Mouse (Mus musculus) neural tube, embryonic 10.5 days (tissue): Measurements from ENCODE around the gene Bpifb2.
"Not testable (repeated sequence)": the region's sequence is repeated elsewhere in the genome, so short reads cannot be mapped to it uniquely, and the experiment has no call there.

Experiments used
- DNase-seq: peaks from one replicate; pipeline ENCODE4 v3.0.0-alpha.2; 2017; ENCODE audit warnings: low spot score; ENCODE audit errors: extremely low spot score

The Bpifb2 gene

DNA sequence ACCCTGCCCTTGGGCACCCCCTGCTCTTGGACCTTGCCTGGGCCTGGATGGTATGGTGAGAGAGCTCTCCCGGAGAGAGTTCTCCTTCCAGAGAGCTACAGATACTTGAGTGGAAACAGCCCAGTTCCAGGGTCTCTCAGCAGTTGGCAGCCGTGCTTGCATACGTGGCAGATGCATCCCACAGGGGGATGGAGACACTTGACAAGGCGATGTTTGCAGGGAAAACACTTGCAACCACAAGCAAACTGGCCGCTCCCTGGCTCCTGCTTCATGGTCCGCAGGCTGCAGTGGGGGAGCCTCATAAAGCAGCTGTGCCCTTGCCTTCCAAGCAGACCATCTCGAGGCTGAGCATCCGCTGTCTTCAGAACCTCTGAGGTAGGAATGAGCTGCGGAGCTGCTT is at the start of gene Bpifb2:
Bpifb2 (plus strand) TSS at position 301 of the 400 bp plus-strand sequence.
- no peak for DNase-seq

DNA sequence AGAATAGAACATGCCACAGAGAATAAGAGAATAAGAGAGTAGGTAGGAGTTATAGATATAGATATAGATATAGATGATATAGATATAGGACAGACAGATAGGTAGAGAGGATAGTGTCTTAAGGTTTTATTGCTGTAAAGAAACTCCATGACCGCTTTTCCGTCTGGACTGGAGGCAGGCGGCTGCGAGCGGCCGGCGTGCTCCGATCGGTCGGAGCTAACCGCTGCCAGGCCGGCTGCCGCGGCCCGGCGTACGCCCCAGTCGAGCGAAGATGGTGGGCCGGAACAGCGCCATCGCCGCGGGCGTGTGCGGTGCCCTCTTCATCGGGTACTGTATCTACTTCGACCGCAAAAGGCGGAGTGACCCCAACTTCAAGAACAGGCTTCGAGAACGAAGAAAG is 48.9 kb upstream of the Bpifb2 start:
- not testable (repeated sequence) for DNase-seq

DNA sequence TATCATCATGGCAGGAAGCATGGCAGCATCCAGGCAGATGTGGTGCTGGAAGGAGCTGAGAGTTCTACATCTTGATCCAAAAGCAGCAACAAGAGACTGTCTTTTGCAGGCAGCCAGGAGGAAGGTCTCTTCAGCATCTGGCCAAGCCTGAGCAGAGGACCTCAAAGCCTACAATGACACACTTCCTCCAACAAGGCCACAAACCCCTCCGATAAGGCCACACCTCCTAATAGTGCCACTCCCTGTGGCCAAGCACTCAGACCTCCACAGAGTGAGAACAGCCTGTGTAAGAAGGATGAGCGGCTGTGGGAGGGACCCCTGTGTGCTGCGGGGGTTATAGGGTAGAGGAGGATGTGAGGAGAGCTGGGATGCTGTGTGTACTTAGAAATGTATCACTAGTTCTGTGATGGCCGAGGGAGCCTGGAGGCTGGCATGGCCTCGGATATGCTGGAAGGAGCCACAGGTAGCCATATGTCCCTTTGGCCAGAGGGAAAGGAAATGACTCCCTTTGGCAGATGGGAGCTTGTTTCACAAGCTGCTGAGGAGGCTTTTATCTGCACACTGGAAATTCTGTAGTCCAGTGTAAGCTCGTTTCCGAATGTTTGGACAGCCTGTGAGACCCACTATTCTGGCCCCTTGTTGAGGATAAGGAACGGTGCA is 47.5 kb upstream of the Bpifb2 start:
- DNase-seq, result no peak

DNA sequence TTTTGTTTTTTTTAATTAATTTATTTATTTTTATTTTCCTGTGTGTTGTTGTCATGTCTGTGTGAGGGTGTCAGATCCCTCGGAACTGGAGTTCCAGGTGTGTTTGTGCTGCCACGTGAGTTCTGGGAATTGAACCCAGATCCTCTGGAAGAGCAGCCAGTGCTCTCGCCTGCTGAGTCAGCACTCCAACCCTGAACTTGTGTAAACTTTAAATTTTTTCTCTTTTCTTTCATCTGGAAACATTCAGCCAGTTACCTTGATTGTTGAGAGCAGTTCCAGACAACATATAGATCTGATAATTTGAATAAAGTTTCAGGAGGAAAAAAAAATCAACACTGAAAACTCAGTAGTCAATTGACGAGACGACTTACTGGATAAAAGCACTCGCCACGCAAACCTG is 46.1 kb upstream of the Bpifb2 start:
- no peak for DNase-seq

DNA sequence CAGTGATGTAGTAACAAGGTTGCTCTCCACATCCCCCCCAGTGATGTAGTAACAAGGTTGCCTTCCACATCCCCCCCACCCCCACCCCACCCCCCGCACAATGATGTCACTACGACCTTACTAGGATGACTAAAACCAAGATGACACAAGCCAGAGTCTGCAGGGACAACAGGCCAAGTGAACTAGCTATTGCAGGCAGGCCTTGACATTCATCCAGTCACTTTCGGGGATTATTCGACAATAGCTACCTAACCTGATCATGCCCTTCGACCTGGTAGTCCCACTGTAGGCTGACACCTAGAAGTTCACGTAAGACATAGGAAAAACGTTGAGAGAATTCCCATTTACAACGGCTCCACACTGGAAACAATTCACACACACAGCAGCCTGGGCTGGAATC is 41.6 kb upstream of the Bpifb2 start:
- no peak for DNase-seq

DNA sequence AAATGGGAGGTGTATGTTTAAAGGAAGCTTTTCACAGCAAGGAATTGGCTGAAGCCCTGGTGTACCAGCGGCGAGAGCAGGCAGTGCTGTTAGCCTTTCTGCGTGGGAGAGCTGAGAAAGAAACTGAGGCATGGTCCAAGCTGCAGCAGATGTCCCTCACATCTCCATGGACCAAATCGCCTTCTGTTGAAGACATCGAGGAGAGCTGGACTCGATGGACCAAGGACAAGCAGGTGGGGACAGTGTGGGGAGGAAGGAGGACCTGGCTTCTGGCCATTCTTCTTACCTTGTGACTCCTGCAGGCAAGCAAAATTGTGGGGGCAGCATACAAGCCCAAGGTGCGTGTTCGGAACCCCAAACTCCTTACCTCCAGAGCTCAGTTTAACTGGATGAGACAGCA is 32.0 kb upstream of the Bpifb2 start:
- DNase-seq, result no peak

DNA sequence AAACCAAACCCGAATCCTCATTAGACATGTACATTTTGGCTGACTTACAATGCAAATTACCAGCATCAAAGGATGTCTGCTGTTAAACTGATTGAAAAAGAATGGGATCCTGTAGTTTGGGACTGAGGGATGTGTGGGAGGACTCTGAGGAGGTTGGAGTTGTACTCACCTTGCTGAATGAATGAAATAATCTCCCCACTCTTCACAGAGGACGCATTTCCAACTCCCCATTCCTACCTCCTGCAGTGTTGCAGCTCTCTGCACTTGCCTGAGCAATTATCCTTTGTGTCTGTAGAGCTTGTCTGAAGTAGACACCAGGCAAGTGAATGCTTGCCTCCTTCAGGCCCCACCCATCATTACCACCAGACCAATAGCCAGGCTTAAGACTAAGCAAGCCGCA is 26.5 kb upstream of the Bpifb2 start:
- no peak for DNase-seq

DNA sequence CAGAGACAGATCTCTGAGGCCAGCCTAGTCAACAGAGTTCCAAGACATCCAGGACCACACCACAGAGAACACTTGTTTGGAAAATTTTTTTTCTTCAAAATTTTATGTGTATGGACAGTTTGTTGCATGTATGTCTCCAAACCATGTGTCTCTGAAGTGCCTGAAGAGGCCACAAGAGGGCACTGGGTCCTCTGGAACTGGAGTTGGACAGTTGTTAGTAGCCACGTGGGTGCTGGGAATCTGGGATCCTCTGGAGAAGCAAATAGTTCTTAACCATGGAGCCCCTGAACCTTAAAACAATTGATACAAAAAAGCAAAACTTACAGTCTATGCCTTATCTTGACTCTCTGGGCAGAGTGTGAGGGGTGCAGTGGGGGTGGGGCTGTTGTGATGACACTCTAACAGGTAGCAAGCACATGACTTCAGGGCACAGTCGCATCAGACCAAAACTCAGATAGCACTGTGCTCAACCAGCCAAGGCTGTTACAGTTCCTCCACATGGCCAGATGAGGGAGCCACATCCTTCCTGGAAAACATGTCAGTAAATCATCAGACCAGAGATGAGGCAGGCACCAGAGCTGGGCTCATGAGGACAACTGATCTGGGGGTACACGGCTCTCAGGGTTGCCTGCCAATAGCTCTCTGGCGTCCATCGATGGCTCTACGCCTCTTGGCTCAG is 24.4 kb upstream of the Bpifb2 start:
- DNase-seq, result no peak

DNA sequence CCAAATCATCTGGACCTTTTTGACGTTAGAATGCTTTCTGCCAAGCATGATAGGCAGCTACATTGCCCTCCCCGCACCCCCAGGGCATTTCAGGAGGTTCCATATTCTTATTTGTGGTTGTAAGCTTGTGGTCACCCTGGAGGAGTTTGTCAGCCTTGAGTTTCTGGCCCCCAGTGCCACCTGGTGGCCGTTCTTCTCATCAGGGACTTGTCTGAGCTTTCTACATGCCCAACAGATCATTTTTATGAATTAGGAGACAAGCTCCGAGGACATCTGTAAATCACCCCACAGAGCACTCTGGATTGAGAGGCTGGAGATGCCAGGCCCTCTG is 23.9 kb upstream of the Bpifb2 start:
- peak; percentile 28 for DNase-seq

DNA sequence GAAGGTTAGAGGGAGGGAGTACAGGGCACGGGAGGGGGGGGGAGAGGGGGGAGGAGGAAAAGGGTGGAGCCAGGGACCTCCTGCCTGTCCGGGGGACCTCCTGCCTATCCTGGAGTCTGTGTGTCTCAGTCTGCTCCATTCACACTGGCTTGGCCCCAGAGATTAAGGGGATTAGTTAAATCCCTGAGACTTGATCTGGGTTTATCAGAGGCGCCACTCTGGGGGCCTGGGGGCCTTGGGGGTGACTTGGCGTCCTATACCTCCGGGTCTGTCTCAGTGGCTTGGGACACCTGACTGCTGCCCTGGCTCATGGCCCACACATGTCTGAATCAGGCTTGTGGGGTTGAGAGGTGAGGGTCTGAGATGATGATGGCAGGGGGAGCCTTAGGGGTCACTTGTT is 21.3 kb upstream of the Bpifb2 start:
- DNase-seq, result no peak

DNA sequence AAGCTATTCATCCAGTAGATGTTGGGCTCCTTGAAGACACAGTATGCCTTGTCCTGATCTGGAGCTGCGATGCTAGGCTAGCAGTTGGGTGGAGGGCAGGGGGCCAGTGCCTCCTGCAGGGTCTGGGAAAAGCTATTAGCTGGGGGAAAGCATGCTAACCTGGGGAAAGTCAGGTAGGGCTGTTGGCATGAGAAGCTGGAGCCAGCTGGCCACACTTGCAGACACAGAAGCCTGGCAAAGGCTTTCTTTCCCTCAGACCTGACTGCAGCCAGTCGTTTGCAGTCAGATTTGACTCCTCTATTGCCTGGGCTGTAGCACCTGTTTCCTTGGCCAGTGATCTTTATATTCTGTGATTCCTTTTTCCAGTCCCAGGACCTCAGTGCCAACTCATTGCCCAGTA is 15.3 kb upstream of the Bpifb2 start:
- DNase-seq, result no peak

DNA sequence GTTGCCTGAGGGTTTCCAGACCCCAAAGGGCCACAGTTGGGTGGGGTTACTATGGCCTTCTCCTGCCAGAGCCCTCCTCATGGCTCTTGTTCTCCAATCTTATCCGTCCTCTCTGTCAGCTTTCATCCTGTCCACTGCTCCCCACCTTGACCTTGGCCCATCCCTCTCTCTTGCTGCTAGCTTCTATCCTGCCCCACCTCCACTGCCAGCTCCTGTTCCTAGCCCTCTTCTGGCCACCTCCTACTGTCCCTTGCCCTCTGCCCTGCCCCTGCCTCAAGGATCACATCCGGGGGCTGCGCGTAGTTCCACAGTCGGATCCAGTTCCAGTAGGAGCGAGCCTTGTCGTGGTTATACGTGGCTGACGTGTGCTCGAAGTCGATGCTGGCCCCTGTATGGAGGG is 14.5 kb upstream of the Bpifb2 start:
- DNase-seq, result no peak

DNA sequence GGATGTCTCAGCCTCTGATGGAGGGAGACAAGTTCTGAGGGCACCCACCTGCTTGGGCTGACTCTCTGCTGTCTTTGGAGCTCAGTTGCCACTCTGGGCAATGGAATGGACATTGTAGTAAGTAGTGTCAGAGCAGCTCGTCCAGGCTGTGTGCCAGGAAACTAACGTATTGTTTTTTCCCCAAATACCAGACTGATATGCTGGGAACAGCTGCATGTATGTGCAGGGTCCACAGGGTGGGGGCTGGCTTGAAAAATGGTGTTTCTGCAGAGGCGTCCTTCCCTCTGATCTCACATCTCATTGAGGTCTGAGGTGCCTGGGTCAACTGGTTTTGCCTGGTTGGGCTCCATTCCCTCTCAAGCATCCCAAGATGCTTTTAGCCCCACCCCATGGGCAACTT is 14.1 kb upstream of the Bpifb2 start:
- DNase-seq, result no peak

DNA sequence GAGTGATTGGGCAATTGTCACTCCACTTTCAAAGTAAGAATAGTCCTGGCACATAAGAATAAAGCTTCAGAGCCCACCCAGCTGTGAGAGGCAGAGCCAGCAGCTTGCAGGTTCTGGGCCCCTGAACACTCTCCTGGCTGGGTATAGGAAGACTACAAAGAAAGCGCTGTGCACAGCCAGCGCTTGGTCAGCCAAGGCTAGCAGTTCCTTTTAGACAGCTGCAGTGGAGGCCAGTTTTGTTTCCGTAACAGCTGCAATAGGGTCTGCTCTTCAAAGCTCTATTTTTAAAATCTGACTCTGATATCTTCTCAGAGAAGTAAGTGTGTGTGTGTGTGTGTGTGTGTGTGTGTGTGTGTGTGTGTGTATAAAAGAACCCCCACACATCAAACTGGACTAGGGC is 12.9 kb upstream of the Bpifb2 start:
- DNase-seq, result no peak

DNA sequence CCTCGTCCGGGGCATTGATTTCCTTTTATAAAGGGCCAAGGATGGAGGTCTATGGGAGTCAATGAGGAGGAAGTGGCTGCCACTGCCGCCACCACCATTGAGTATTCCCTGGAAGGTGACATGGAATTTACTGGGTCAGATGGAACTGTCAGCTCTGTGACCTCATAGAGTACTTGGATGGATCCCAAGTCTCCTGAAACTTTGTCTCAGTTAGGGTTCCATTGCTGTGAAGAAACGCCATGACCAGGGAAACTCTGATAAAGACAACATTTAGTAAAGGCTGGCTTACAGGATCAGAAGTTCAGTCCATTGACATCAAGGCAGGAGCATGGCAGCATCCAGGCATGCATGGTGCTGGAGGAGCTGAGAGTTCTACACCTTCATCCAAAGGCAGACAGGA is 3.9 kb upstream of the Bpifb2 start, which contains the start of gene Sun5:
Sun5 (minus strand) TSS at position 101 of the 400 bp plus-strand sequence.
- no peak for DNase-seq

DNA sequence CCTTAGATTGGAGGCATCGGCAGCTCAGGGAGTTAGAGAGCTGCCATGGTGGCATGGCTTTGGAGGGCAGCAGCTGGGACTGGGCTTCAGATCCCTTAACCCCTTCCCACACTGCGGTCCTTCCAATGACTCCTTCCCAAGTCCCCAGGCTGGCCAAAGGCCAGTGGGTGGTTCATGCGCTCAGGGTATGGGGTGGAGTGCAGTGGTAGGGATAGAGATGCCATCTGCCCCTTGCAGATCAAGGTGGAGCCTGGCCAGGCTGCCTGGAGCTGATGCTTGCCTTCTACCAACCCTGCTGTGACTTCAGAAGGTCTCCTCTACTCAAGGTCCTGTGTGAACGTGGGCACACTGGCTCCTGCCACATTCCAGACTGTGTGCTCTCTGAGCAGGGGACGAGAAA is 24.3 kb downstream of the Bpifb2 start:
- DNase-seq, result no peak

DNA sequence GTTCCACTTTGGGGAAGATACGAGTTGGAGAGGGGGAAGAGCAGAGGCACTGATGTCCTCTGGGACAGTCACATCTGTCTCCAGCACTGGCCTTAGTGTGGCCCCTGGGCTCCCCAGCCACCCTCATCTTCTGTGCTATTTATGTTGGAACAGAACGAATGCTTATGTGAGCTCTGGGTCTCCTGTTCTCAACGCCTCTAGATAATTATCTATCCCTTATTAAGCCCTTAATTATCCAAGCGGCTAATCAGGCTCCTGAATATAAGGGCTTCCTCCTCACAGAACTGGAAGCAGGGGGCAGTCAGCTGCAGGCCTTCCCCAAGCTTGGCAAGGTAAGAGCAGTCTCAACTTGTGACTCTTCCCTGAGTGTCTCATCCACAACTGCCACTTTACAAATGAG is 25.2 kb downstream of the Bpifb2 start, which contains the start of gene Bpifb6:
Bpifb6 (plus strand) TSS at position 301 of the 400 bp plus-strand sequence.
- DNase-seq, result no peak

DNA sequence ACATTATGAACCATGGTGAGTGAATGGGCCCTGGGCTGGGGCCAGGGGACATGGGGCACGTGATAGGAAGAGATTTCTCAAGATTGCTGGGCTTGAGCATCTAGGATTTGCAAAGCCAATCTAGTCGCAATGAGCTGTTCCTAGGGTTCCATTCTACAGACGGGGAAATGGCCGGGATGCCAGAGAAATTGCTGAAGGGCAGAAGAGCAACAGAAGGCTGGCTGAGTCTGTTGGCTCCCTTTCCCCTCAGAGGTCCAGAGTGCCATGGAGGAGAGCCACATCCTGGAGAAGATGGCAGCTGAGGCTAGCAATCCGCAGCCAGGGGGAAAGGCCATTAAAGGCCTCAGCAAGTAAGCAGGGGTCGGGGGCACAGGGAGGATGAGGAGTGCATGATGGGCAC is 27.9 kb downstream of the Bpifb2 start:
- DNase-seq, result no peak

DNA sequence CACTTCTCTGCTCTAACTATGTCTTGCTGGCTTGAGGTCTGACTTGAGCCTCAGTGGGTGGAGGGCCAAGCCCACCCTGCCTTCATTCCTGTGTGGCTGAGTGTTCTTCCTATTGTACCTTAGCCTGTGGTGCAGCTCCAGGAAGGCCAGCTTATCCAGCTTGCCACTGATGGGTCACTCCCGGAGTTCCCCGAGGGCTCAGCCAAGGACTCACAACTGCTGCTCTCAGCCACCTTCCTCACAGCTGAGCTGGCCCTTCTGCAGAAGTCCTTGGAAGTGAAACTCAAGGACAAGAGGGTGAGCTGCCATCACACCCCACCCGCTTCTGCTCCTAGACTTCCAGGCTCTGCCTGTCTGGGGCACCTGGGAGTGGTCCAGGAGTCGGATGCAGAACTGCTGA is 31.8 kb downstream of the Bpifb2 start:
- no peak for DNase-seq

DNA sequence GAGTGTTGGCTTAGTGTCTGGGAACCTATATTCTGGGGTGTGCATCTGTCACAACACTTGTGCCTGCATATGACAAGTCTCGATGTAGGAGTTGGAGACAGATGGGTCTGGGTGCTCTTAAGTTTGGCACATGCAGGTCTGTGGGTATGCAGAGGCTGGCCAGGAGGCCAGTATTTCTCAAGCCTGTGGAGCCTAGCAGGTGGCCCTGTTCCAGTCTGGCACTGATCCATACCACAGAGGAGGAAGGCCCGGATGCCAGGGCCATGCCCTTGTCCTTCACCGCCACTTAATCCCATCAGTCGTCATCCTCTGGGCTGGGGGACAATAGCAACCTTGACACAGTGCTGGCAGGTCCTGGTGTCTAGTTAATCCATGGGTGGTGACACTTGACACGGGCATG is 39.3 kb downstream of the Bpifb2 start:
- no peak for DNase-seq

DNA sequence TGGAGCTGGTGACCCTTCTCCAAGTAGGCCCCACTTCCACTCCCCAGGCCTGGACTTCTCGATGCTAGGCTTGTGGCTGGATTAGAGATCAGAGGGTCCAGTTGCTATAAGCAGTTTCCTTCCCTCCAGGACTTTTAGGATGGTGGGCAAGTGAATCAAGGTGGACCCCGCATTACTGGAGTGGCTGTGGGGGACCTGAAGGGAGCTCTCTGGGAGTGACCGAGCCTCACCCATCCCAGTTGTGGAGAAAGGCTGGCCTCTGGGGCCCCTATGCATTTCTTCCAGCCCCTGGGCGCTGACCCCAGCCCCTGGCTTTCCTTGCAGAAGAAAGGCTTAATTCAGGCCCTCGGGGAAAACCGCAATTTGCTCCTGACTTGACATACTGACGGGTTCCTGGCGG is 43.1 kb downstream of the Bpifb2 start, which contains the start of gene Bpifb3:
Bpifb3 (plus strand) TSS at position 301 of the 400 bp plus-strand sequence.
- no peak for DNase-seq

DNA sequence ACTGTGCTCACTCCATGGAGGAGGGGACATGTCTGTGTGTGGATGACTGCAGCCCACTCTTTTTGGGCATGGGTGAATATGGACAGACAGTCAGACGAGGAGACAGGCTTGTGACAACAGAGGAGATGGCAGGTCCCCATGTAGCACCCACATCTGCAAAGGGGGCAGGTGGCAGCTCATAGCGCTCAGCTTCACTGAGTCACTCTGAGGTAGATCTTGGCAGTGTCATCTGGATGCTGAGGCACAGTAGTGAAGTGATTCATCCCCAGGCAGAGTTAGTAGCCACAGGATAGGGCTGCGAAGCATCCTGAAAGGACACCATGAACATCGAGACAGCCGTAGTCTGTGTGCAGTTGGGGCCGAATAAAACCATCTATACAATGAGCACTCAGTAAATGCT is 46.4 kb downstream of the Bpifb2 start:
- DNase-seq, result no peak

DNA sequence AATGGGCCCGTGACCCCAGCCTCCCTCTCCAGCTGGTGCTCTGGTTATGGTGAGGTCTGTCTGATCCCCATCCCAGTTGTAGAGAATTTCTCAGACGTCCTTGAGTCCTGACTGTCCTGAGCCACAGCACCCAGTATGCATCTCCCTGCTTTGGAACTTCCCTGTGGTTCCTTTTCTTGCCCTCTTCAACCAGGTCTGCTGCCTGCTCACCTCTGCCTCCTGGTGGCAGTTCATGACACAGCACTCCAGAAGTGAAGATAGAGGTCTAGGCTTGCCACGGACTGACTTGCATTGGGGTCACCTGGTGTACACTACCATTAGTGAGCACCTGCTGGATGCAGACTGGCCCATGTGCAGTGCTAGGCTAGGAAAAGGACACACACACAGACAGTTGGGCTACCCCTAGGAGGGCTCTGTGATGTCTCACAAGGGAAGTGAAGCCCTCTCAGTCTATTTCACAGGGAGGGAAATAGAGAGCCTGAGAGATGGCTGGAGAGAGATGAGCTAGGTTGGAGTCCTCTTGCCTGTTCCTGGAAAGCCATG is 55.1 kb downstream of the Bpifb2 start:
- peak; percentile 59 for DNase-seq
